Comparison of ENCODE assay signal across 28 mouse cellular contexts in the genomic region with DNA sequence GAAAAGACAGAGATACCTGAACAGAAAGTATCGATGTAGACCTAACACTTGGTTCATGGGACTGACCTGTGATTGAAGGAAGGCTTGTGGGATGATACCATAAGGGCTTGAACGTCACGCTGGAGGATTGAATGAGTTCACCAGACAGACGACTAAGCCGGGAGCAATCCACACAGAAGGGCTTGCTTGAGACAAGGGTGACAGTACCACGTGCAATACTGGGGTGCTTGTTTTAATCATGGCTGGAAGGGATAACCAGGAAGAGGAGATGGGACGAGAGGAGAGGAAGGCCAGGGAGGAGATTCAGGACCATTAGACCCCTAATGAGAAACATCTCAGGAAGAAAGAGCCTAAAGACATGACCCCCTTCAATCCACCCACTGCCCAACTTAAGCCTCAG.
"Had no signal": no experiment of that assay in that cellular context is flagged by ENCODE, and none has a peak within 500 bp of the region (broad histone marks: within the 10 kb centered on the region; RNA-seq: fewer than 3 reads in every experiment).

No protein-coding gene starts in this region.

- H3K9me3 ChIP-seq: limb, embryonic 10.5 days; limb, embryonic 12.5 days; limb, embryonic 13.5 days; limb, embryonic 15.5 days; liver, embryonic 12.5 days; liver, embryonic 13.5 days; liver, embryonic 15.5 days; lung, embryonic 15.5 days; megakaryocyte, embryonic 14.5 days; midbrain, embryonic 10.5 days; midbrain, embryonic 12.5 days; midbrain, embryonic 13.5 days; midbrain, embryonic 15.5 days had no signal

- H3K27me3 ChIP-seq: limb, embryonic 13.5 days; limb, embryonic 15.5 days; liver, embryonic 13.5 days; liver, embryonic 15.5 days; lung, embryonic 15.5 days; midbrain, embryonic 13.5 days; midbrain, embryonic 15.5 days had no signal

- H3K27ac ChIP-seq: left cerebral cortex, adult 2 months; limb, embryonic 10.5 days; limb, embryonic 12.5 days; limb, embryonic 13.5 days; limb, embryonic 15.5 days; liver, embryonic 12.5 days; liver, embryonic 13.5 days; liver, embryonic 14.5 days; liver, embryonic 15.5 days; lung, embryonic 15.5 days; macrophage; midbrain, embryonic 10.5 days; midbrain, embryonic 12.5 days; midbrain, embryonic 13.5 days; midbrain, embryonic 15.5 days had no signal

- H3K4me3 ChIP-seq: left cerebral cortex, adult 2 months; limb, embryonic 10.5 days; limb, embryonic 12.5 days; limb, embryonic 13.5 days; limb, embryonic 15.5 days; liver, embryonic 12.5 days; liver, embryonic 13.5 days; liver, embryonic 15.5 days; lung, embryonic 15.5 days; megakaryocyte, embryonic 14.5 days; midbrain, embryonic 10.5 days; midbrain, embryonic 12.5 days; midbrain, embryonic 13.5 days; midbrain, embryonic 15.5 days; myocyte had no signal

- H3K9ac ChIP-seq: limb, embryonic 12.5 days; limb, embryonic 13.5 days; limb, embryonic 15.5 days; liver, embryonic 12.5 days; liver, embryonic 13.5 days; liver, embryonic 14.5 days; liver, embryonic 15.5 days; liver, postnatal 0 days; lung, embryonic 14.5 days; lung, embryonic 15.5 days; midbrain, embryonic 12.5 days; midbrain, embryonic 13.5 days; midbrain, embryonic 15.5 days had no signal

- H3K4me1 ChIP-seq: midbrain, embryonic 12.5 days; midbrain, embryonic 13.5 days had no signal

- DNase-seq: left cerebral cortex, postnatal 4 days; liver; liver, embryonic 13.5 days; liver, postnatal 0 days; lung, adult 18-20 months; lung, adult 2 months; lung, embryonic 14.5 days; lung, postnatal 10 days; lung, postnatal 14 days; lung, postnatal 36 days; lung, postnatal 4 days; midbrain, embryonic 14.5 days had no signal

- H3K36me3 ChIP-seq: limb, embryonic 10.5 days; limb, embryonic 12.5 days; limb, embryonic 13.5 days; limb, embryonic 15.5 days; liver, embryonic 12.5 days; liver, embryonic 13.5 days; liver, embryonic 15.5 days; lung, embryonic 15.5 days; midbrain, embryonic 10.5 days; midbrain, embryonic 12.5 days; midbrain, embryonic 13.5 days; midbrain, embryonic 15.5 days had no signal
